Mouse (Mus musculus) urinary bladder, postnatal 25 days (tissue): ENCODE data around the gene Camta1.
"Not testable (repeated sequence)": the region's sequence is repeated elsewhere in the genome, so short reads cannot be mapped to it uniquely, and the experiment has no call there.

Experiments used
- DNase-seq: peaks from one replicate; pipeline ENCODE4 v3.0.0; 2022; ENCODE audit warnings: low spot score

Gene Camta1

GRCm38 (mm10) chr4:151057347-151058321, 804.0 kb downstream of the Camta1 start, which contains the start of gene Vamp3:
TSS of gene Vamp3 (minus strand) at chr4:151057963.
- DNase-seq: peak; percentile 99

GRCm38 (mm10) chr4:151051162-151051561, 810.5 kb downstream of the Camta1 start:
- no peak for DNase-seq

DNA sequence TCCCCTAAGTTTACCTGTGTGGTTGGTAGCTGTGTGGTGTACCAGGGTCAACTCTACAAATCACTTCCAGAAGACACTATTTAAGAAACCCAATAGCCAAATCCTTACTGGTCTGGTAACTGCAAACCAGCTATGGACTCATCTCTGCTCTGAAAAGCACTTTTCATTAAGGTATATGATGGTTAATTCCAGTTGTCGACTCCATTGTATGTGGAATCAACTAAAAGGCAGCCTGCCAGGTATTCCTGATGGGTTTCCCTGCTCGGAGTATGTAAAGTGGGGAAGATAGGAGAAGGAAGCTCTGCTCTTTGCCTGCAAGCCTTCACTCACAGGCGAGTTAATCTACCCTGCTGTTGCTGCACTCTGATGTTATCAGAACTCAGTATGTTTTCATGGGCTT, 815.2 kb downstream of the Camta1 start:
- no peak for DNase-seq

- no peak for DNase-seq
Measured at GRCm38 (mm10) chr4:151044944-151045570, 816.6 kb downstream of the Camta1 start.

DNA sequence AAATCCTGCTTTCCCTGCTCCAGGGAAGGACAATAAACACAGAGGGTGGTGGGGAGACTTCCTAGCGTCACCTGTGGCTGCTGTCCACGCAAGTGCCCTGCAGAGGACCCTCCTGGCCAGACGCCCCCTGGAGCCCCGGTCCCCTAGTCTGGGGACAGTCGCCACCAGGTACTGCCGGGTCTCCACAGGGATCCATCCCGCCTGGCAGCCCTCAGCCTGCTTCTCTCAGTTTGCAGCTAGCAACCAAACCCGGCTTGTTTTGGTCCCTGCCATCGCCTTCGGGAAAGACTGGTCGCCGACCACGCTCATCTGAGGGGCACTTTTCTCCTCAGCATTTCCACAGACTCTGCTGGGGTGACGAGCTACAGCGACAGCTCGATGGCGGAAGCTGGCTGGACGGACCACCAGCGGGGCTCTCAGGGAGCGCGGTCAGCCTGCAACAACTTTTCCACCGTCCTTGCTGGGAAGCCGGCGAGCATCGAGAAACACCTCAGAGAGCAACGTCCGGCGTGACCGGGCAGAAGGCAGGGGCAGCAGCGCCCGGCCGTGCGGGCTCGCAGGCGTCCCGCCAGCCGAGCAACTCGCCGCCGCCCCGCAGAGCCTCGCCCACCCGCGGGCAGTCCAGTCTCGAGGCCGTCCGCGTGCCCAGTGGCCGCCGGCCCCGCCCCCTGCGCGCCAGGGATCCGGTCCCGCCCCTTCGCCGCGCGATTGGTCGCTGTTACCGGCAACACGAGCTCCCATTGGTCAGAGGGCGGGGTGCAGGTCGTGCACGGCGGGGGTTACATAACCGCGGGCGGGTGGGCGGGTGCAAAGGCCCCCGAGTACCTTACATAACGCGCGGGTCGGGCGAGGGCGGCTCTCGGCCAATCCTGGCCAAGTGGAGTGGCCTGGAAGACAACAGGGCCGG, 817.4 kb downstream of the Camta1 start, which contains the start of gene Per3:
Per3 (minus strand) TSS at position 629 of the 907 bp plus-strand sequence.
- peak; percentile 98 for DNase-seq

- DNase-seq: no peak
Measured at GRCm38 (mm10) chr4:151043281-151043680, 818.4 kb downstream of the Camta1 start.

- no peak for DNase-seq
Measured at GRCm38 (mm10) chr4:151041506-151041905, 820.2 kb downstream of the Camta1 start.

DNA sequence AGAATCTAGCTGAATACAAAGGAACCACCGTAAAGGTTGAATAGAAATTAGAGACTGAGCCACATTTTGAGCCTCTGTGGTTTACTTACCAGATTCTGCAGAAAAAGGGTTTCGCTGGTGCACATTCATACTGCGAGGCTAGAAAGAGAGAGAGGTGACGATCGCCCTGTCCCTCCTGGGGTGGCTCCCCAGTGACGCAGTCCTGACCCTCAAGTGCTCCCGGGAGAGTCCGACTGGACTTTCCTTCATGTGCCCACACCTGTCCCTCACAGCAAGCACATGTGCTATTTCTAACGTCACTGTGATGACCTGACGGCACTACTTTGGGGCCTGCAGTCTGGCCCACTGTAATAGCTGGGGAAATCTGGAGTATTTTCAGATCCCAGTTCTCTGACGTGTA, 823.9 kb downstream of the Camta1 start:
- no peak for DNase-seq

DNA sequence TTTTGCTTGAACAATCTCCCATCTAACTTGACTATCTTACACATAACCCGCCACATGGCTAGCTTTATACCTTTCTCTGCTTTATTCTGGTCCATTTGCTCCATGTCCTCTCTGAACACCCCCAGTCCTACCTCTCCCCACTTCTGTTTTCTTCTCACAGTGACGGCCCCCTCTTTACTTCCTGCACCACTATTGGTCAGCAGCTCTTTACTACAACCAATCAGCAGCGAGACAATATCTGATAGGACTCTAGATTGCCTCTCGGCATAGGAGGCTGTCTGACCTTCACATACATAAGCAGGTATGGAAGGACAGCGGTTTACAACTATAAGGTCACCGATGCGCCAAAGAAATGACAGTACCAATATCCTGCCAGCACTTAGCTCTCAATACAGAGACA, 825.2 kb downstream of the Camta1 start:
- no peak for DNase-seq

- DNase-seq: no peak
Measured at GRCm38 (mm10) chr4:151027001-151027400, 834.7 kb downstream of the Camta1 start.

- DNase-seq: no peak
Measured at GRCm38 (mm10) chr4:151024152-151024551, 837.5 kb downstream of the Camta1 start.

DNA sequence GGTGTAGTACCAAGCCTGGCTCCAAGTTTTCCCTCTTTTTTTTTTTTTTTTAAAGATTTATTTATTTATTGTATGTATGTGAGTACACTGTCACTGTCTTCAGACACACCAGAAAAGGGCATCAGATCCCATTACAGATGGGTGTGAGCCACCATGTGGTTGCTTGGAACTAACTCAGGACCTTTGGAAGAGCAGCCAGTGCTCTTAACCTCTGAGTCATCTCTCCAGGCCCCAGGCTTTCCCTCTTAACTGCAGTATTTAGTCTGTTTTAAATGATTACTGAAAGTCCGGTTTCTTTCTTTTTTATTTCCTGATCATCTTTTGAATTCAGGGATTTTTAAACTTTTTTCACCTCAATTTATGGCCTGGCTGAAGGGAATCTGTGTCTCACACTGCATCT, 844.3 kb downstream of the Camta1 start:
- DNase-seq: not testable (repeated sequence)

DNA sequence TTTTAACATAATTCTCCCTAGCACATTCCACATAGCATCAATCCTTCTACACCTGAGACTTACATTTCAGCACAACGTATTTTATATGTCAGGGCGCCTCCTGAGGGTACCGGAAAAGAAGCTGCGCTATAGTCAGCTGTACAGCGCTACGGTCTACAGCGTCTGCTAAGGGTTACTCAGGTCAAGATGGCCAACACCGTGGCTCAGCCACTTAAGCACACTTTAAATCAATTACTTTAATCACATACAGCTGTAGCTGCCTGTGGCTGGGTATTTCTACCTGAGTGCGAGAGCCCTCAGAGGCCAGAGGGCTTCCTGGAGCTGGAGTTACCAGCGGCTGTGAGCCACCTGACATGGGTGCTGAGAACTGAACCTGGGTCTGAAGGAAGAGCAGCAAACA, 845.7 kb downstream of the Camta1 start:
- no peak for DNase-seq

- no peak for DNase-seq
Measured at GRCm38 (mm10) chr4:151010316-151010715, 851.4 kb downstream of the Camta1 start.

DNA sequence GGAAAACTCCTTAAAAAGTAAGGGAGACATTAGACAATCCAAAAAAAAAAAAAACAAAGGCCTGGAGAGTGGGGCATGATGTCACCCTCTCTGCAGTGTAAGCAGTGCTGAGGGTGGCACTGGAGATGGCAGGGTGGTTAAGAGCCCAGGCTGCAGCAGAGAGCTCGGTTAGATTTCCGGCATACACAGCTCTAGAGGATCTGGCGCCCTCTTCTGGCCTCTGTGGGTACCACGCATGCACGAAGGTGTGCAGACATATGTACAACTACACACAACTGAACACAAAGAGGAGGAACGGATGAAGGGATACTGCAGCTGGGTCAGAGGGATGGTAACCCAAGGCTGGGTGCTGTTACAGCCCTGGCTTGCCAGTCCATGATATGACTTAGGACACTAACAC, 854.7 kb downstream of the Camta1 start:
- peak; percentile 37 for DNase-seq

DNA sequence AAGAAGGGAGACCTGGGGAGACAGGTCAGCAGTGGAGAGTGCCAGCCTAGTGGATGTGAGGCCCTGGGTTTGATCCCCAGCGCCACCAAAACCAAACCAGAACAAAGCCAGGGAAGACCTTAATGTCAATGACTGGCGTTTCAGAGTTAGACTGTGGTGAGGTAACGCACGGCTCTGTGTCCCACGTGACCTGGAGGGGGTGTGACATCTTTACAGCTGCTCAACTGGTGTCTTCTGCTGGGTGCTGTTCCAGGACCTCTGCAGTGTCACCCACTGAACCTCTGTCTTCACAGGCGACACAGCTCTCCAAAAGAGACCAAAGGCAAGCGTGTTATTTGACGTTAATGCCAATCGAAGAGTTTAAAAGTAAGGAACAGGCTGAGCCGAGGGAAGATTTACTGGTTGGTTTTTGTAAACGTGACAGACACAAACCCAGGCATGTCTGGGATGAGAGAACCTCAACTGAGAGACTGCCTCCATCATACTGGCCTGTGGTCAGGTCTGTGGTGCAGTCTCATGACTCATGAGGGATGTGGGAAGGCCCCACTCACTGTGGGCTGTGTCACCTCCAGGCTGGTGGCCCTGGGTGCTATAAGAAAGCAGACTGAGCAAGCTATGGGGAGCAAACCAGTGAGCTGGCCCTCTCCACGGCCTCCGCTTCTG, 855.9 kb downstream of the Camta1 start:
- DNase-seq: no peak

DNA sequence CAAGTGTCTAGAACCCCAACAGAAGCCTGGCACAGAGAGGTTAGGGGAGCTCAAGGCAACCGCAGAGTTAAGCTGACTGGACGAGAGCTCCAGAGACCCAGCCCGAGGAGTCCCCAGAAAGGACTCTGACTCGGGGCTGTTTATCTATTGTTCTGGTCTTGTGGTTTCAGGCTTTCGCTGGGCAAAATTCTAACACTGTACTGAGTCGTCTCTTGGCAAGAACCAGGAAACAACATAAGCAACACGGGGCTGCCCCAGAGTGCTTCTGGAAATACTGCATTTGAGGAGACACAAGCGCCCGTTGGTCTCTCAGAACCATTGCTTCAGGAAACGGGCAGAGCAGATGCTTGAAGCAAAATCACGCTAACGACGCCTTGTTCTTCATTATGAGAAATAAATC, 860.3 kb downstream of the Camta1 start:
- DNase-seq: no peak

DNA sequence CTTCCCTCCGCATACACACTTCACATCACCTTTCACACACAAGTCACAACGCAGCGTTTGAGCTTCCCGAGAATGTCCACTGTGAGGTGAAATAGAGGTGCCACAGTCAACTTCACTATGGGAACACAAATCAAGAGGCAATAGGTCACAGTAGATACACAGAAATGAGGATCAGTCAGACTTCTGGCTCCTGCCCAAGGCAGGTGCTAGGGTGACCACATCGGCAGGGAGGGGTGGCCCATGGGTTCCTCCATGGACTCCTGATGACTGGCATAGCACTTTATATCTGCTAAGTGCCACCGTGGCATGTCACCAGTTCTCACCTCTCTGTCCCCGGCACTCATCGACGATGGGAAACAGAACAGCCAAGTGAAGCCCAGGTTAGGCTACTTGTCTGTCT, 863.0 kb downstream of the Camta1 start:
- no peak for DNase-seq

GRCm38 (mm10) chr4:150996797-150997196, 864.9 kb downstream of the Camta1 start, which contains the start of gene Uts2:
TSS of gene Uts2 (plus strand) at chr4:150997097.
- no peak for DNase-seq

DNA sequence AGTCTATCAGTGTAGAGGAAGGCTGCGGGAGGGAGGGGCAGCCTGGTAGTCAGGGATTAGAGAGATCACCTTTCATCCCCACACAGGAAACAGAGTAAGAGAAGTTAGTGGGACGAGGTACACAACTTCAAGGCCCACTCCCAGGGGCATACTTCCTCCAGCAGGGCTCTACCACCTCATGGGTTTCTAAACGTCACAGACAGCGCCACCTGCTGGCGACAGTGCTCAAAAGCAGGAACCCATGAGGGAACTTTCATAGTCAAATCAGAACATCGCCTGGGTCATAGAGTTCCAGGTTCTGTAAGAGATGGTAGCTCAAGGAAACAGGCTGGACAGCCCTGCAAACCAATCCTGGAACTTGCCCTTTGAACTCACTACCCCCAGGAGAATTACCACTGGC, 871.5 kb downstream of the Camta1 start:
- peak; percentile 31 for DNase-seq

DNA sequence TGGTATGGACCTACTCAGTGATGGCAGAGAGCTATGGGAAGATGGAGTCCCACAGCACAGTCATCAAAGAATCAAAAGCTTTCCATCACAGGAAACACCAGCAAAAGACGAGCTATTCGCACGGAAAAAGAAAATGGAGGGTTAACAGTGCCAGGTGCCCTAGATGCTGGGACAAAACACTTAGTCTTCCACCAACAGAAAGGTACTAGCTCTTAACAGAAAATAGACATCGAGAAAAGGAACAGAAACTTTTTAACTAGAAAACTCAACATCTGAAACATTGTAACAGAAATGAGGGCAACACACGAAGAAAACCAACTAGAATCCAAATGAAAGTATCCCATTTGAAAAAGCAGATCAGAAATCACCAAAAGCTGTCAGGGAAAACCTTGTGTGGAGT, 881.5 kb downstream of the Camta1 start:
- no peak for DNase-seq
